Mouse (Mus musculus) testis, postnatal 14 days (tissue): ENCODE data around the gene Wnt1.

ENCODE experiments used
- DNase-seq: peaks from one replicate; pipeline ENCODE4 v3.0.0; 2021; ENCODE audit warnings: low spot score

The Wnt1 gene

GRCm38 (mm10) chr15:98837006-98837742 is 47.5 kb downstream of the Wnt1 start:
- no peak for DNase-seq

GRCm38 (mm10) chr15:98837743-98838103 is 48.1 kb downstream of the Wnt1 start:
- DNase-seq, result no peak

DNA sequence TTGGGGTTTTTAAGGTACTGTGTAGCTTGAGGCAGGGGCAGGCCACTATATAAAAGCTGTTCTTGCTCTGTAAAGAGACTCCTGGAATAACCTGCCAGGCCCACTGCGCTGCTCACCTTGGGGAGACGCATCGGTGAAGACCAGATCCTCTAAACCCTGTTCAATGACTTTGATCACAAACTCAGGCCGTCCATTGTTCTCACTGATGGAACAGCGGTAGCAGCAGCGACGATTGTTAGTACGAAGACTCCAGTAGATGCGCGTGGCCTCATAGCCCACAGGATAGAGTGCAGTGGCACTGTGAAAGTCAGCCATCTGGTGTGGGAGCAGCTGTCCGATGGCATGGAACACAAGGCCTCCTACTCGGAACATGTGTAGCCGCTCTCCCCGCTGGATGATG is 49.5 kb downstream of the Wnt1 start:
- DNase-seq, result no peak

DNA sequence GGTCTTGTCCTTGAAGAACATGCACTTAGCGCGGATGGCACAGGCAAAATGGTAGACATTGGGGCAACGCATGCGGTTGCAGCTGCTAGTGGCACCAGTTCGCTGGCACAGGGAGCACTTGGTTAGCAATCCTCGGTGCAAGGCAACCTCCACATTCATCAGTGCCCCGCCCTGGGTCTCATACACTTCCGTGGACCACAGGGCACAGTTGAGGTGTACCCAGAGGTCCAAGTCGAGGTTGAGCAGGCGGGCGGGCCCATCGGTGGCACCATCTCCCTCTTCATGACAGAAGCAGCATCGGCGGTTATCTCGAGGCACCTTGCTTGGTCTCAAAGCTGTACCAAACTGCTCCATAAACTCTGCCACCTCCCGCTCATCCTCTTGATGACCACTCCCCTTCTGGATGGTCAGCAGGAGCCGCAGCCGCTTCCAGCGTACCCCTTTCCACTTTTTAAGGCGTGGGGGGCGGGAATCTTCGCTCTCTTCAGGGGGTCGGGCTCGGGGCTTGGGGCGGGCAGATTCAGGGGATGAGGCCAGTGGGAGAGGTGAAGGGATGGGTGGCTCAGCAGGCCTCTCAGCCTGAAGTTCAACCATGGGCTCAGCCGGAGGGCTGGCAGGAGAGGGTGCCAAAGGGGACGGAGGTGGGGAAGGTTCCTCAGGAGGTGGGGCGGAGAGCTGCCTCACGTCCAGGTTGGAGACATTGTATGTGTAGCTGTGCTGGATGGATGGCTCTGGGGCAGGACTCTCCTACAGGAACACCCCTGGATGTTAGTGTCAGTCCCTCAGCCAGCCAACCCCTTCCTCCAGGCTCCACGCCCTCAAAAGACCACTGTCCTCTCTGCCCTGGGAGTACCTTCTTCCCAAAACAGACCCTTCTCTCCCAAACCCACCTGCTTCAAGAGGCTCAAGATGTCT is 50.3 kb downstream of the Wnt1 start:
- no peak for DNase-seq
